Comparison of ENCODE assay signal across 20 mouse cellular contexts in the genomic region with DNA sequence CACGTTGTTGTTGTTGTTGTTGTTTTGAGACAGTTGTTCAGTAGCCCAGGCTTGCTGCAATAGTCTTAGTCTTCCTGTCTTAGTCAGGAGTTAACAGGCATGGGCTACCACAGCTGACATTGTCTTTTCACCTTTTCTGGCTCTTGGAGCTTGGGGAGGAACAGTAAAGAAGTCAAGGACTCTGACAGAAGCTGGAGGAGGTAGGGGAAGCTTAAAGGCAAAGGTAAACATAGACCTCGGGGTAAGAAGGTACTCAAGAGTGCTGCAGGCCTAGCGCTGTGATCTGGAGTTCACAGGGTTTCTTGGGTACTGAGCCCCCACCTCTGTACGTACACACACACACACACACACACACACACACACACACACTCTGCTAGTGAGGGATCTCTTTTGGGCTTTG. TPM values are rescaled to one million over a fixed set of nuclear protein-coding genes. Genes with fewer than 3 reads are reported as not detected.
DNase-seq lines count a peak whose midpoint lies in the region; ATAC-seq and TF ChIP-seq lines count a peak whose summit lies in the region.
"Had no signal": no experiment of that assay in that cellular context is flagged by ENCODE, and none has a peak within 500 bp of the region (broad histone marks: within the 10 kb centered on the region; RNA-seq: fewer than 3 reads in every experiment).

No protein-coding gene starts in this region.

- H3K27me3 ChIP-seq in heart, embryonic 10.5 days (ENCODE audit: insufficient read depth, poor library complexity, severe bottlenecking), result no peaks in the 10 kb centered on the region
- H3K27me3 ChIP-seq in intestine, embryonic 15.5 days (replicated peaks), result no peaks in the 10 kb centered on the region
- H3K27me3 ChIP-seq in intestine, embryonic 16.5 days (replicated peaks; ENCODE audit: control insufficient read depth, insufficient read depth, low read length), result no peaks in the 10 kb centered on the region
- no peaks in the 10 kb centered on the region for H3K27me3 ChIP-seq in lung, embryonic 16.5 days (ENCODE audit: control insufficient read depth, insufficient read depth, low read depth, low read length)
- H3K27me3 ChIP-seq: midbrain, embryonic 13.5 days; stomach, embryonic 15.5 days had no signal

- no peak for ATAC-seq in intestine, embryonic 15.5 days
- ATAC-seq in intestine, embryonic 16.5 days, result no peak
- peak; percentile 55 for ATAC-seq in lung, embryonic 16.5 days (ENCODE audit: low read depth)
- ATAC-seq: forebrain, embryonic 14.5 days; midbrain, embryonic 13.5 days had no signal

- no peaks in the 10 kb centered on the region for H3K9me3 ChIP-seq in heart, embryonic 10.5 days
- no peaks in the 10 kb centered on the region for H3K9me3 ChIP-seq in intestine, embryonic 15.5 days
- no peaks in the 10 kb centered on the region for H3K9me3 ChIP-seq in intestine, embryonic 16.5 days (ENCODE audit: control insufficient read depth, low read length)
- H3K9me3 ChIP-seq in lung, embryonic 16.5 days (ENCODE audit: control insufficient read depth, low read length), result no peaks in the 10 kb centered on the region
- H3K9me3 ChIP-seq: midbrain, embryonic 13.5 days; stomach, embryonic 15.5 days had no signal

- H3K4me1 ChIP-seq in heart, embryonic 10.5 days, result peaks cover 90% of the 10 kb centered on the region
- H3K4me1 ChIP-seq in intestine, embryonic 15.5 days (replicated peaks), result peaks cover 26% of the 10 kb centered on the region
- H3K4me1 ChIP-seq in intestine, embryonic 16.5 days (ENCODE audit: control insufficient read depth, insufficient read depth, low read length), result peaks cover 30% of the 10 kb centered on the region
- peaks cover 69% of the 10 kb centered on the region for H3K4me1 ChIP-seq in lung, embryonic 16.5 days (replicated peaks; ENCODE audit: control insufficient read depth, insufficient read depth, low read length)
- peaks cover 76% of the 10 kb centered on the region for H3K4me1 ChIP-seq in olfactory bulb, adult 2 months (ENCODE audit: control insufficient read depth, insufficient read depth, low read length)

- intact Hi-C loops in heart, postnatal 25 days (cut with DNase I), result no loop called here

- peak overlapping the region; percentile 59; the same call in 1 of the 2 replicates for H3K27ac ChIP-seq in heart, embryonic 10.5 days
- H3K27ac ChIP-seq in intestine, embryonic 15.5 days, result 0 out of 2 replicates have a peak overlapping the region, but pooled peaks have one; percentile 13
- no peak overlapping the region for H3K27ac ChIP-seq in intestine, embryonic 16.5 days (ENCODE audit: low read length)
- peak overlapping the region; percentile 19 for H3K27ac ChIP-seq in lung, embryonic 16.5 days (ENCODE audit: low read length)
- H3K27ac ChIP-seq in olfactory bulb, adult 2 months (ENCODE audit: insufficient read depth, low read depth, low read length), result peak overlapping the region; percentile 98
- H3K27ac ChIP-seq: midbrain, embryonic 13.5 days; stomach, embryonic 15.5 days had no signal

- H3K36me3 ChIP-seq in heart, embryonic 10.5 days, result peaks cover 81% of the 10 kb centered on the region
- peaks cover 38% of the 10 kb centered on the region for H3K36me3 ChIP-seq in intestine, embryonic 15.5 days
- peaks cover 12% of the 10 kb centered on the region; the same call in 1 of the 2 replicates for H3K36me3 ChIP-seq in intestine, embryonic 16.5 days (ENCODE audit: control insufficient read depth, insufficient read depth, low read length)
- peaks cover 37% of the 10 kb centered on the region for H3K36me3 ChIP-seq in lung, embryonic 16.5 days (ENCODE audit: control insufficient read depth, insufficient read depth, low read length)

- H3K9ac ChIP-seq in intestine, embryonic 15.5 days, result no peak overlapping the region
- H3K9ac ChIP-seq in intestine, embryonic 16.5 days (ENCODE audit: low read depth, low read length), result no peak overlapping the region
- H3K9ac ChIP-seq in lung, embryonic 16.5 days (ENCODE audit: low read length), result no peak overlapping the region
- H3K9ac ChIP-seq: midbrain, embryonic 13.5 days; stomach, embryonic 15.5 days had no signal

- TF ChIP-seq CTCF in olfactory bulb, adult 2 months (IDR thresholded peaks at IDR 0.05; ENCODE audit: insufficient read depth, low read depth, low read length), result no peak

- H3K4me2 ChIP-seq in intestine, embryonic 15.5 days (replicated peaks), result no peak overlapping the region
- no peak overlapping the region for H3K4me2 ChIP-seq in intestine, embryonic 16.5 days (ENCODE audit: low read depth, low read length)
- no peak overlapping the region for H3K4me2 ChIP-seq in lung, embryonic 16.5 days (ENCODE audit: low read depth, low read length)
- H3K4me2 ChIP-seq: midbrain, embryonic 13.5 days; stomach, embryonic 15.5 days had no signal

- no peak for TF ChIP-seq POLR2A in olfactory bulb, adult 2 months (IDR thresholded peaks at IDR 0.05; ENCODE audit: insufficient read depth, low read depth, low read length)

- WGBS in heart, embryonic 10.5 days, result 58% methylated on average over 4 of the region's 4 CpGs
- 54% methylated on average over 4 of the region's 4 CpGs for WGBS in intestine, embryonic 15.5 days
- WGBS in intestine, embryonic 16.5 days, result 51% methylated on average over 4 of the region's 4 CpGs
- WGBS in lung, embryonic 16.5 days, result 45% methylated on average over 4 of the region's 4 CpGs
- 33% methylated on average over 4 of the region's 4 CpGs for WGBS in olfactory bulb, adult 2 months

- H3K4me3 ChIP-seq in heart, embryonic 10.5 days, result no peak overlapping the region
- no peak overlapping the region for H3K4me3 ChIP-seq in intestine, embryonic 15.5 days (replicated peaks)
- H3K4me3 ChIP-seq in intestine, embryonic 16.5 days (ENCODE audit: low read length), result no peak overlapping the region
- no peak overlapping the region for H3K4me3 ChIP-seq in lung, embryonic 16.5 days (ENCODE audit: low read length)
- H3K4me3 ChIP-seq in olfactory bulb, adult 2 months (ENCODE audit: insufficient read depth, low read depth, low read length), result no peak overlapping the region
- H3K4me3 ChIP-seq: midbrain, embryonic 13.5 days; stomach, embryonic 15.5 days had no signal

- no peak for DNase-seq in heart, embryonic 10.5 days (ENCODE audit: low spot score)
- DNase-seq in heart, postnatal 25 days (ENCODE audit: low spot score), result no peak
- no peak for DNase-seq in lung, postnatal 36 days
- DNase-seq: cerebellum, adult 11-12 months; kidney, adult 11 months; kidney, postnatal 4 days; spleen, adult 18-20 months had no signal

RNA-seq across cellular contexts. Expression of a gene that starts 23.0 kb away (rescaled TPM):
- polyA plus RNA-seq in heart, embryonic 10.5 days (2016; fragmentation: Nextera tagmentation; extraction: Ambion mirVana), result 82.5 and 108 TPM in 2 replicates
- 10 to 100 TPM; 42.6 to 51.8 TPM for total RNA-seq in heart, postnatal 25 days (2021)
- 60.4 and 61.2 TPM in 2 replicates for polyA plus RNA-seq in intestine, embryonic 15.5 days (2015; fragmentation: Nextera tagmentation; extraction: Ambion mirVana)
- 41.5 and 43.7 TPM in 2 replicates for polyA plus RNA-seq in intestine, embryonic 16.5 days (2015; fragmentation: Nextera tagmentation; extraction: Ambion mirVana)
- 123 and 125 TPM in 2 replicates for polyA plus RNA-seq in lung, embryonic 16.5 days (2015; fragmentation: Nextera tagmentation; extraction: Ambion mirVana)
- not detected in 2 replicates for polyA plus RNA-seq in olfactory bulb, adult 2 months (2012; ENCODE audit: insufficient read depth, insufficient read length, low replicate concordance, missing spikeins)

RNA-seq across cellular contexts. Expression of a gene that starts 24.2 kb away (rescaled TPM):
- polyA plus RNA-seq in heart, embryonic 10.5 days (2016; fragmentation: Nextera tagmentation; extraction: Ambion mirVana), result not detected in 2 replicates
- not detected for total RNA-seq in heart, postnatal 25 days (2021)
- polyA plus RNA-seq in intestine, embryonic 15.5 days (2015; fragmentation: Nextera tagmentation; extraction: Ambion mirVana), result not detected in 2 replicates
- not detected in 2 replicates for polyA plus RNA-seq in intestine, embryonic 16.5 days (2015; fragmentation: Nextera tagmentation; extraction: Ambion mirVana)
- not detected in 2 replicates for polyA plus RNA-seq in lung, embryonic 16.5 days (2015; fragmentation: Nextera tagmentation; extraction: Ambion mirVana)
- polyA plus RNA-seq in olfactory bulb, adult 2 months (2012; ENCODE audit: insufficient read depth, insufficient read length, low replicate concordance, missing spikeins), result not detected in 2 replicates
- total RNA-seq: adrenal gland, adult 18-20 months; ES-E14; layer of hippocampus, postnatal 25 days had no signal
- polyA plus RNA-seq: forebrain, embryonic 14.5 days; hindbrain, embryonic 11.5 days; limb, embryonic 11.5 days; midbrain, embryonic 13.5 days; stomach, embryonic 15.5 days; thymus, postnatal 0 days had no signal

RNA-seq across cellular contexts. Expression of a gene that starts 53.1 kb away (rescaled TPM):
- 184 and 207 TPM in 2 replicates for polyA plus RNA-seq in heart, embryonic 10.5 days (2016; fragmentation: Nextera tagmentation; extraction: Ambion mirVana)
- total RNA-seq in heart, postnatal 25 days (2021), result 10 to 100 TPM; 80.7 to 93.3 TPM
- 338 and 390 TPM in 2 replicates for polyA plus RNA-seq in intestine, embryonic 15.5 days (2015; fragmentation: Nextera tagmentation; extraction: Ambion mirVana)
- polyA plus RNA-seq in intestine, embryonic 16.5 days (2015; fragmentation: Nextera tagmentation; extraction: Ambion mirVana), result 371 and 377 TPM in 2 replicates
- 354 and 367 TPM in 2 replicates for polyA plus RNA-seq in lung, embryonic 16.5 days (2015; fragmentation: Nextera tagmentation; extraction: Ambion mirVana)
- not detected in 2 replicates for polyA plus RNA-seq in olfactory bulb, adult 2 months (2012; ENCODE audit: insufficient read depth, insufficient read length, low replicate concordance, missing spikeins)

RNA-seq across cellular contexts. Expression of a gene that starts 56.8 kb away (rescaled TPM):
- polyA plus RNA-seq in heart, embryonic 10.5 days (2016; fragmentation: Nextera tagmentation; extraction: Ambion mirVana), result 73.3 and 87.3 TPM in 2 replicates
- total RNA-seq in heart, postnatal 25 days (2021), result 10 to 100 TPM; 27.1 to 28.8 TPM
- 72.4 and 75.8 TPM in 2 replicates for polyA plus RNA-seq in intestine, embryonic 15.5 days (2015; fragmentation: Nextera tagmentation; extraction: Ambion mirVana)
- 61.1 and 61.5 TPM in 2 replicates for polyA plus RNA-seq in intestine, embryonic 16.5 days (2015; fragmentation: Nextera tagmentation; extraction: Ambion mirVana)
- polyA plus RNA-seq in lung, embryonic 16.5 days (2015; fragmentation: Nextera tagmentation; extraction: Ambion mirVana), result 82.1 and 86.2 TPM in 2 replicates
- polyA plus RNA-seq in olfactory bulb, adult 2 months (2012; ENCODE audit: insufficient read depth, insufficient read length, low replicate concordance, missing spikeins), result 301 TPM in 1 of 2 replicates, not detected in the other
